Mouse (Mus musculus) brain, embryonic 14.5 days (tissue): ENCODE data around the gene Gps1.
"Not testable (repeated sequence)": the region's sequence is repeated elsewhere in the genome, so short reads cannot be mapped to it uniquely, and the experiment has no call there.

Source experiments
- CTCF ChIP-seq: fragments of 200-500 bp; IDR thresholded peaks from 2 replicates; pipeline ENCODE4 v1.5.1; 2012; ENCODE audit warnings: inconsistent platforms, mild to moderate bottlenecking, moderate library complexity, borderline replicate concordance; ENCODE audit not compliant: insufficient read depth, insufficient read length; ENCODE audit errors: extremely low read depth
- POLR2A ChIP-seq: fragments of 200-500 bp; IDR thresholded peaks from 2 replicates; pipeline ENCODE4 v1.6.1; 2012; ENCODE audit warnings: mild to moderate bottlenecking, inconsistent platforms, borderline replicate concordance; ENCODE audit not compliant: poor library complexity, insufficient read depth, insufficient read length, severe bottlenecking; ENCODE audit errors: extremely low read depth

DNA sequence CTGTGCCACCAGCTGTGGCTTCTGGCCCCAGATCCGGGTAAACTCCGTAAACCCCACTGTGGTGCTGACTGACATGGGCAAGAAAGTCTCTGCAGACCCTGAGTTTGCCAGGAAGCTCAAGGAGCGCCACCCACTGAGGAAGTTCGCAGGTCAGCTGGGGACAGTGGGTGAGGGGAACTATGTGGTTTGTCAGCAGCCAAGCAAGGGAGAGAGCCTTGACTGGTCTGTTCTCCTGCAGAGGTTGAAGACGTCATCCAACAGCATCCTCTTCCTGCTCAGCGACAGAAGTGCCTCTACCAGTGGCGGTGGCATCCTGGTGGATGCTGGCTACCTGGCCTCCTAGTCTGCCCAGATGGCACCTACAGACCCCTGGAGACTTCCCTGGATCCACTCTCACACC, 17.0 kb upstream of the Gps1 start:
- not testable (repeated sequence) for TF ChIP-seq CTCF, POLR2A
